Mouse (Mus musculus): ENCODE results near the gene Fcrl5. TPM values are rescaled to one million over a fixed set of nuclear protein-coding genes. Genes with fewer than 3 reads are reported as not detected.

Gene Fcrl5
- total and polyA plus RNA-seq, 2 experiments, result 0.04 TPM; not detected in 1

DNA sequence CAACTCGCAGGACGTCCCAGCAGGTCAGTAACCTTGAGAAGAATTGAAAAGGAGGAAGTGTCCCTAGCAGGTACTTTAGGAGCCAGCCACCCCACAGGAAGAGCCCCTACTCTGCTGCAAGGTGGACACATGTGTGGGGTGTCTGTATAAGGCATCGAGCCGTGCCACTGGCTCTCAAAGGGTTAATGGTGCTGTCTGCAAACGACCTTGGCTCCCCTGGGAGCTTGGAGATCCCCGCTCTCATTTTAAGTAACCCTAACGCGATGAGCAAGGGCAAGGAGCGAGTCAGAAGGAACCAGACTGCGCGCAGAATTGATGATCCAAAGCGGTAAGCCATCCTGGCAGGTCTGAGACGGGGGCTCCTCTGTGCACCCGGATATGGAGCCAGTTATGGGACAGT is 114.3 kb downstream of the Fcrl5 start:
- TF ChIP-seq POLR2A (IDR thresholded peaks at IDR 0.05; ENCODE audit: extremely low read depth, insufficient read depth, low read length), result no peak
- no peak for TF ChIP-seq CTCF (IDR thresholded peaks at IDR 0.05; ENCODE audit: low read depth, low read length)
- H3K4me1 ChIP-seq (ENCODE audit: control insufficient read depth, insufficient read depth, low read length), result peaks cover 8% of the 10 kb centered on the region; the same call in 1 of the 2 replicates
- 31% methylated on average over 14 of the region's 14 CpGs for WGBS
- H3K27ac ChIP-seq (replicated peaks; ENCODE audit: insufficient read depth, low read depth, low read length), result no peak overlapping the region
- no peaks in the 10 kb centered on the region for H3K79me2 ChIP-seq (ENCODE audit: control insufficient read depth, insufficient read depth, low read length)
- H3K27me3 ChIP-seq (ENCODE audit: control insufficient read depth, insufficient read depth, low read length), result no peaks in the 10 kb centered on the region
- H3K9ac ChIP-seq (ENCODE audit: low read depth, low read length), result no peak overlapping the region
- H3K4me3 ChIP-seq (ENCODE audit: insufficient read depth, low read depth, low read length), result no peak overlapping the region
- H3K36me3 ChIP-seq (ENCODE audit: control insufficient read depth, insufficient read depth, low read length), result no peaks in the 10 kb centered on the region
- DNase-seq (ENCODE audit: extremely low read depth, low read depth, low spot score), result no peak

Other genes starting within 250 kb of the Fcrl5 start
- 0.09 and 0.20 TPM in 2 replicates for gene Fcrls, start 172.0 kb upstream of the Fcrl5 start, total RNA-seq (2014; rRNA removed)
- gene Fcrls, start 172.0 kb upstream of the Fcrl5 start, polyA plus RNA-seq (2012; rRNA removed), result 0.07 TPM in 1 of 2 replicates, not detected in the other
- gene Cd5l, start 77.9 kb upstream of the Fcrl5 start, total RNA-seq (2014; rRNA removed), result 135 and 162 TPM in 2 replicates
- 32.4 and 63.9 TPM in 2 replicates for gene Cd5l, start 77.9 kb upstream of the Fcrl5 start, polyA plus RNA-seq (2012; rRNA removed)
- gene Fcrl1, start 59.4 kb upstream of the Fcrl5 start, total RNA-seq (2014; rRNA removed), result 0.37 and 0.60 TPM in 2 replicates
- gene Fcrl1, start 59.4 kb upstream of the Fcrl5 start, polyA plus RNA-seq (2012; rRNA removed), result 0.22 and 0.44 TPM in 2 replicates
- 7.0 and 7.9 TPM in 2 replicates for gene Etv3, start 89.6 kb downstream of the Fcrl5 start, total RNA-seq (2014; rRNA removed)
- gene Etv3, start 89.6 kb downstream of the Fcrl5 start, polyA plus RNA-seq (2012; rRNA removed), result 4.4 and 5.3 TPM in 2 replicates
- gene Arhgef11, start 181.8 kb downstream of the Fcrl5 start, total RNA-seq (2014; rRNA removed), result 12.6 and 16.2 TPM in 2 replicates
- 15.5 and 16.4 TPM in 2 replicates for gene Arhgef11, start 181.8 kb downstream of the Fcrl5 start, polyA plus RNA-seq (2012; rRNA removed)